In the genomic region with DNA sequence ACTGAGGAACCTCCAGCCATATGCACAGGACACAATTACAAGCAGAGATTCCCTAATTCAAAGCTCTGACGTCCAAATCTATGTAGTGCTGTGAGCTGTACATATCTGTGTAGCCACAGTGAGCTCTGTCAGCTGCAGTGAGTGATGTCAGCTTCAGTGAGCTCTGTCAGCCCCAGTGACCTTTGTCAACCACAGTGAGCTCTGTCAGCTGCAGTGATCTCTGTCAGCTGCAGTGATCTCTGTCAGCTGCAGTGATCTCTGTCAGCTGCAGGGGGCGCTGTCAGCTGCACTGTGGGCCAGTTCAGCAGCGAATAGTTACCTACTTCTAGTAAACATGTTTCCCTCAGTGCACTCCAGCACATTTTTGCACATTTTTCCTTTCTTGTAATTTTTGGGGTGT, we compare ENCODE assay signal across 7 mouse cellular contexts. TPM values are rescaled to one million over a fixed set of nuclear protein-coding genes. Genes with fewer than 3 reads are reported as not detected.
DNase-seq lines count a peak whose midpoint lies in the region.

No protein-coding gene starts in this region.

- intact Hi-C loops in left cerebral cortex, postnatal 36 days (cut with DNase I): loop anchor here (5.0 kb wide), 1 partner anchor 353 kb away; no protein-coding TSS in a partner anchor

- H3K36me3 ChIP-seq in splenic B cell, adult 2 months (ENCODE audit: control insufficient read depth, insufficient read depth, low read length, poor library complexity, severe bottlenecking): no peaks in the 10 kb centered on the region

- H3K27me3 ChIP-seq in splenic B cell, adult 2 months (ENCODE audit: control insufficient read depth, insufficient read depth, low read length, poor library complexity, severe bottlenecking): no peaks in the 10 kb centered on the region

- peak; percentile 23 for DNase-seq in layer of hippocampus, adult 11-12 months (ENCODE audit: low spot score)
- no peak for DNase-seq in layer of hippocampus, adult 9-10 months (ENCODE audit: low spot score)
- peak; percentile 8 for DNase-seq in CD4-positive helper T cell, adult 2 months (ENCODE audit: low read depth, low spot score)
- DNase-seq in T-cell, adult 2 months (ENCODE audit: low spot score): peak; percentile 5
- peak; percentile 37 to 52 for DNase-seq in frontal cortex, postnatal 36 days (ENCODE audit: low spot score in 2 of 2)
- DNase-seq in left cerebral cortex, postnatal 36 days (ENCODE audit: low spot score in 2 of 2): peak; percentile 18 to 24
- DNase-seq in splenic B cell, adult 2 months (ENCODE audit: low read depth, low spot score): peak; percentile 13

RNA-seq across cellular contexts. Expression of gene Prrxl1, which starts 10.2 kb away (rescaled TPM):
- not detected for total RNA-seq in left cerebral cortex, postnatal 36 days (2021)
